17 mouse cellular contexts compared by ENCODE assay signal in genomic region chr6:121215896-121216295, GRCm38 (mm10). TPM values are rescaled to one million over a fixed set of nuclear protein-coding genes. Genes with fewer than 3 reads are reported as not detected.
DNase-seq lines count a peak whose midpoint lies in the region; ATAC-seq and TF ChIP-seq lines count a peak whose summit lies in the region.
"Had no signal": no experiment of that assay in that cellular context is flagged by ENCODE, and none has a peak within 500 bp of the region (broad histone marks: within the 10 kb centered on the region; RNA-seq: fewer than 3 reads in every experiment).

No protein-coding gene starts in this region.

- H3K27me3 ChIP-seq in liver, postnatal 0 days (ENCODE audit: insufficient read depth, low read length), result 0 out of 2 replicates have a peak, but pooled peaks cover under 1% of the 10 kb centered on the region
- peaks cover 26% of the 10 kb centered on the region for H3K27me3 ChIP-seq in liver, embryonic 12.5 days (replicated peaks)
- H3K27me3 ChIP-seq in MEL (ENCODE audit: control insufficient read depth in 1 of 2, insufficient read depth in 2 of 2, low read length in 2 of 2), result no peaks in the 10 kb centered on the region
- H3K27me3 ChIP-seq: forebrain, embryonic 15.5 days had no signal

- no peak for TF ChIP-seq RAD21 in MEL (IDR thresholded peaks at IDR 0.05; ENCODE audit: low read depth, low read length)

- DNase-seq in gastrocnemius, adult 2 months, result no peak
- DNase-seq in gastrocnemius, postnatal 10 days, result no peak
- no peak for DNase-seq in liver, postnatal 0 days
- no peak for DNase-seq in MEL (ENCODE audit: low read depth, low spot score)
- no peak for DNase-seq in layer of hippocampus, postnatal 14 days (ENCODE audit: low spot score in 2 of 2)
- DNase-seq: adrenal gland, adult 8-10 months; cerebellum, adult 11-12 months; cerebellum, adult 9-10 months; cerebellum, postnatal 25 days had no signal

- no peaks in the 10 kb centered on the region for H3K36me3 ChIP-seq in liver, postnatal 0 days (replicated peaks; ENCODE audit: insufficient read depth, low read length)
- no peaks in the 10 kb centered on the region for H3K36me3 ChIP-seq in liver, embryonic 12.5 days
- H3K36me3 ChIP-seq in MEL (ENCODE audit: control insufficient read depth in 1 of 2, insufficient read depth in 2 of 2, low read length in 2 of 2), result peaks cover 0 to 24% of the 10 kb centered on the region in 2 experiments; a peak in 2 of 4 replicates
- H3K36me3 ChIP-seq: embryonic facial prominence, embryonic 12.5 days; forebrain, embryonic 15.5 days; hindbrain, embryonic 10.5 days; intestine, embryonic 15.5 days had no signal

- intact Hi-C loops in gastrocnemius, adult 2 months (cut with DNase I), result no loop called here

- 55% methylated on average over 6 of the region's 6 CpGs for WGBS in liver, postnatal 0 days (ENCODE audit: insufficient replicate concordance)
- 49% methylated on average over 6 of the region's 6 CpGs for WGBS in liver, embryonic 12.5 days (ENCODE audit: insufficient replicate concordance)

- ATAC-seq in liver, postnatal 0 days, result no peak
- ATAC-seq in liver, embryonic 12.5 days, result no peak
- peak; percentile 16; the same call in 1 of the 2 replicates for ATAC-seq in granulocyte monocyte progenitor cell, adult 5-6 weeks (replicated peaks; ENCODE audit: poor library complexity, severe bottlenecking)
- ATAC-seq: forebrain, embryonic 15.5 days; intestine, embryonic 15.5 days had no signal

- no peaks in the 10 kb centered on the region for H3K9me3 ChIP-seq in liver, postnatal 0 days (ENCODE audit: low read length)
- no peaks in the 10 kb centered on the region for H3K9me3 ChIP-seq in liver, embryonic 12.5 days (replicated peaks)
- no peaks in the 10 kb centered on the region for H3K9me3 ChIP-seq in MEL (replicated peaks; ENCODE audit: insufficient read depth, low read length)
- H3K9me3 ChIP-seq: embryonic facial prominence, embryonic 12.5 days; forebrain, embryonic 15.5 days; hindbrain, embryonic 10.5 days; intestine, embryonic 15.5 days had no signal

- no peak for TF ChIP-seq EP300 in liver, postnatal 0 days (IDR thresholded peaks at IDR 0.05; ENCODE audit: low read depth)
- no peak for TF ChIP-seq EP300 in MEL (IDR thresholded peaks at IDR 0.05; ENCODE audit: low read depth in 1 of 2, low read length in 2 of 2)

- no peak for TF ChIP-seq CTCF in gastrocnemius, adult 2 months (IDR thresholded peaks at IDR 0.05)
- no peak for TF ChIP-seq CTCF in liver, postnatal 0 days (IDR thresholded peaks at IDR 0.05; ENCODE audit: low read depth)
- TF ChIP-seq CTCF in MEL (IDR thresholded peaks at IDR 0.05 in 2 of 3, conservative IDR thresholded peaks at IDR 0.05 in 1 of 3; ENCODE audit: control insufficient read depth in 1 of 3, insufficient read depth in 1 of 3, low read depth in 2 of 3, low read length in 3 of 3, poor library complexity in 1 of 3, severe bottlenecking in 1 of 3), result no peak

- peak overlapping the region; percentile 86 for H3K4me3 ChIP-seq in gastrocnemius, adult 2 months
- H3K4me3 ChIP-seq in liver, postnatal 0 days (ENCODE audit: low read depth, low read length), result no peak overlapping the region
- H3K4me3 ChIP-seq in liver, embryonic 12.5 days, result no peak overlapping the region
- no peak overlapping the region for H3K4me3 ChIP-seq in MEL (ENCODE audit: control insufficient read depth in 1 of 2, insufficient read depth in 1 of 2, low read depth in 2 of 2, low read length in 2 of 2)
- H3K4me3 ChIP-seq: embryonic facial prominence, embryonic 12.5 days; forebrain, embryonic 15.5 days; hindbrain, embryonic 10.5 days; intestine, embryonic 15.5 days had no signal

- no peak overlapping the region for H3K9ac ChIP-seq in liver, postnatal 0 days (replicated peaks)
- H3K9ac ChIP-seq in liver, embryonic 12.5 days, result no peak overlapping the region
- no peak overlapping the region for H3K9ac ChIP-seq in MEL (ENCODE audit: control insufficient read depth, low read depth, low read length, poor library complexity, severe bottlenecking)
- H3K9ac ChIP-seq: embryonic facial prominence, embryonic 12.5 days; forebrain, embryonic 15.5 days; hindbrain, embryonic 14.5 days; intestine, embryonic 15.5 days had no signal

- no peak overlapping the region for H3K4me2 ChIP-seq in liver, postnatal 0 days (ENCODE audit: low read depth, low read length)
- no peak overlapping the region for H3K4me2 ChIP-seq in liver, embryonic 12.5 days
- H3K4me2 ChIP-seq: embryonic facial prominence, embryonic 12.5 days; forebrain, embryonic 15.5 days; heart, embryonic 11.5 days; hindbrain, embryonic 14.5 days; intestine, embryonic 15.5 days had no signal

- no peak for TF ChIP-seq POLR2A in MEL (IDR thresholded peaks at IDR 0.05; ENCODE audit: control insufficient read depth in 1 of 2, insufficient read depth in 1 of 2, low read depth in 1 of 2, low read length in 2 of 2, poor library complexity in 1 of 2)

- H3K79me2 ChIP-seq in MEL (ENCODE audit: control insufficient read depth, insufficient read depth, low read length, poor library complexity), result no peaks in the 10 kb centered on the region

- peak overlapping the region; percentile 97 for H3K27ac ChIP-seq in gastrocnemius, adult 2 months
- H3K27ac ChIP-seq in liver, postnatal 0 days (ENCODE audit: low read depth), result 0 out of 2 replicates have a peak overlapping the region, but pooled peaks have one; percentile 7
- no peak overlapping the region for H3K27ac ChIP-seq in liver, embryonic 12.5 days
- H3K27ac ChIP-seq in MEL (ENCODE audit: control insufficient read depth, low read depth, low read length), result peak overlapping the region; percentile 58; the same call in 1 of the 2 replicates
- H3K27ac ChIP-seq: embryonic facial prominence, embryonic 12.5 days; forebrain, embryonic 15.5 days; hindbrain, embryonic 10.5 days; hindbrain, embryonic 14.5 days; intestine, embryonic 15.5 days had no signal

- H3K4me1 ChIP-seq in liver, postnatal 0 days (ENCODE audit: insufficient read depth), result peaks cover 18% of the 10 kb centered on the region
- H3K4me1 ChIP-seq in liver, embryonic 12.5 days, result peaks cover 32% of the 10 kb centered on the region
- peaks cover 6 to 29% of the 10 kb centered on the region in 2 experiments for H3K4me1 ChIP-seq in MEL (ENCODE audit: control insufficient read depth in 1 of 2, insufficient read depth in 2 of 2, low read length in 2 of 2)

TF ChIP-seq in MEL, 35 proteins besides CTCF, POLR2A, EP300 and RAD21:
- no peak for TF ChIP-seq CHD1 (IDR thresholded peaks at IDR 0.05; ENCODE audit: low read depth, low read length)
TF ChIP-seq in MEL: peak in this region for 0.

RNA-seq across cellular contexts. Expression of gene Tuba8, which starts 5.4 kb away (rescaled TPM):
- 100 to 1,000 TPM; 201 to 248 TPM for total RNA-seq in gastrocnemius, adult 2 months (2021)
- 100 to 1,000 TPM; 160 to 206 TPM for total RNA-seq in gastrocnemius, postnatal 10 days (2021)
- polyA plus RNA-seq in liver, postnatal 0 days (2015; fragmentation: Nextera tagmentation; extraction: Ambion mirVana), result 6.5 and 6.7 TPM in 2 replicates
- 7.2 and 8.4 TPM in 2 replicates for polyA plus RNA-seq in liver, embryonic 12.5 days (2016; fragmentation: Nextera tagmentation; extraction: Ambion mirVana)
- total RNA-seq in MEL (2012; rRNA removed), result 1.6 and 1.9 TPM in 2 replicates
- polyA plus RNA-seq in MEL (2012; ENCODE audit: insufficient read depth in 1 of 2, insufficient read length in 2 of 2, low read depth in 1 of 2, low replicate concordance in 2 of 2, missing spikeins in 1 of 2), result 1 to 10 TPM in 1 of 2 experiments, not detected in 1; 1.4 TPM
- total RNA-seq in granulocyte monocyte progenitor cell, adult 5-6 weeks (2014; fragmentation: Nextera tagmentation), result 9.3 and 12.8 TPM in 2 replicates
- total RNA-seq in granulocyte monocyte progenitor cell, adult 5-6 weeks (2017), result 27.8 and 28.4 TPM in 2 replicates
- total RNA-seq in layer of hippocampus, postnatal 14 days (2021), result 1 to 10 TPM; 5.4 to 5.5 TPM

RNA-seq across cellular contexts. Expression of gene Usp18, which starts 29.8 kb away (rescaled TPM):
- total RNA-seq in gastrocnemius, adult 2 months (2021), result 1 to 10 TPM in 1 of 2 experiments, under 1 TPM in 1; 0.89 to 1.5 TPM
- under 1 TPM; 0.25 to 0.52 TPM for total RNA-seq in gastrocnemius, postnatal 10 days (2021)
- 19.2 and 24.1 TPM in 2 replicates for polyA plus RNA-seq in liver, postnatal 0 days (2015; fragmentation: Nextera tagmentation; extraction: Ambion mirVana)
- 5.0 and 5.9 TPM in 2 replicates for polyA plus RNA-seq in liver, embryonic 12.5 days (2016; fragmentation: Nextera tagmentation; extraction: Ambion mirVana)
- total RNA-seq in MEL (2012; rRNA removed), result 0.39 and 0.85 TPM in 2 replicates
- under 1 TPM in 1 of 2 experiments, not detected in 1; 0.71 TPM for polyA plus RNA-seq in MEL (2012; ENCODE audit: insufficient read depth in 1 of 2, insufficient read length in 2 of 2, low read depth in 1 of 2, low replicate concordance in 2 of 2, missing spikeins in 1 of 2)
- not detected in 2 replicates for total RNA-seq in granulocyte monocyte progenitor cell, adult 5-6 weeks (2014; fragmentation: Nextera tagmentation)
- total RNA-seq in granulocyte monocyte progenitor cell, adult 5-6 weeks (2017), result 0.82 and 1.3 TPM in 2 replicates
- total RNA-seq in layer of hippocampus, postnatal 14 days (2021), result not detected

RNA-seq across cellular contexts. Expression of gene Pex26, which starts 32.4 kb away (rescaled TPM):
- total RNA-seq in gastrocnemius, adult 2 months (2021), result 1 to 10 TPM; 3.5 to 3.8 TPM
- total RNA-seq in gastrocnemius, postnatal 10 days (2021), result 1 to 10 TPM; 4.0 TPM
- 3.9 and 4.2 TPM in 2 replicates for polyA plus RNA-seq in liver, postnatal 0 days (2015; fragmentation: Nextera tagmentation; extraction: Ambion mirVana)
- polyA plus RNA-seq in liver, embryonic 12.5 days (2016; fragmentation: Nextera tagmentation; extraction: Ambion mirVana), result 5.3 and 5.5 TPM in 2 replicates
- total RNA-seq in MEL (2012; rRNA removed), result 5.7 and 6.9 TPM in 2 replicates
- polyA plus RNA-seq in MEL (2012; ENCODE audit: insufficient read depth in 1 of 2, insufficient read length in 2 of 2, low read depth in 1 of 2, low replicate concordance in 2 of 2, missing spikeins in 1 of 2), result 1 to 10 TPM in 1 of 2 experiments, not detected in 1; 9.9 TPM
- 9.7 and 11.5 TPM in 2 replicates for total RNA-seq in granulocyte monocyte progenitor cell, adult 5-6 weeks (2014; fragmentation: Nextera tagmentation)
- 6.5 and 8.3 TPM in 2 replicates for total RNA-seq in granulocyte monocyte progenitor cell, adult 5-6 weeks (2017)
- 10 to 100 TPM; 11.2 to 12.0 TPM for total RNA-seq in layer of hippocampus, postnatal 14 days (2021)

Comparison
In these comparisons a context has a peak if more than half of its experiments do, and no peak if none do; other contexts are left out.
1. RNA of gene Tuba8, which starts 5.4 kb away (total RNA-seq): 201 to 248 TPM in gastrocnemius, adult 2 months and 160 to 206 TPM in gastrocnemius, postnatal 10 days; 9.3 to 28.4 TPM in granulocyte monocyte progenitor cell, adult 5-6 weeks, 5.4 to 5.5 TPM in layer of hippocampus, postnatal 14 days and 1.6 to 1.9 TPM in MEL; every median in the first group is over 4 times any median in the second.